Mouse (Mus musculus) adrenal gland, postnatal 14 days (tissue): ENCODE results near the gene Tigar. TPM values are rescaled to one million over a fixed set of nuclear protein-coding genes. Genes with fewer than 3 reads are reported as not detected.
A peak's percentile ranks its signal among the peaks of the same experiment; 100 is the strongest.

Source experiments
- DNase-seq: peaks from one replicate; pipeline ENCODE4 v3.0.0; 2021; ENCODE audit warnings: mixed read lengths
- total RNA-seq: library from RNA; stranded (reverse); gene quantifications from 2 replicates; pipeline ENCODE4 v1.2.3, GENCODE M21; 2021

Gene Tigar
- total RNA-seq, 1 experiment from 2014 or later: 18.3 TPM

GRCm38 (mm10) chr6:127081820-127082219 is 27.5 kb downstream of the Tigar start:
- no peak for DNase-seq

- peak; percentile 76 for DNase-seq
These were observed 29.3 kb downstream of the Tigar start for GRCm38 (mm10) chr6:127079867-127080731.

DNA sequence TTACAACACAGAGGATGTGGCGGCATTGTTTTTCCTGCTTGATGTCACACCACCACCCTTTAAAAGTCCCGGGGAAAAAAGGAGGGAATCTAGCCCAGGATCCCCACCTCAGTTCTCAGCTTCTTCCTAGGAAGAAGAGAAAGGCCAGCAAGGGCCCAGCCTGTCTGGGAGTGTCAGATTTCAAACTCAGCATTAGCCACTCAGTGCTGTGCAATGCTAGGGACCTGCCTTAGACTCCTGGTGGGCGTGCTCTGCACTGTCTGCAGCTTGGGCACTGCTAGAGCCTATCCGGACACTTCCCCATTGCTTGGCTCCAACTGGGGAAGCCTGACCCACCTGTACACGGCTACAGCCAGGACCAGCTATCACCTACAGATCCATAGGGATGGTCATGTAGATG is 36.5 kb downstream of the Tigar start, which contains the start of gene Fgf23:
TSS of gene Fgf23 (plus strand) at position 86 of the 400 bp plus-strand sequence.
- DNase-seq: peak; percentile 22

DNA sequence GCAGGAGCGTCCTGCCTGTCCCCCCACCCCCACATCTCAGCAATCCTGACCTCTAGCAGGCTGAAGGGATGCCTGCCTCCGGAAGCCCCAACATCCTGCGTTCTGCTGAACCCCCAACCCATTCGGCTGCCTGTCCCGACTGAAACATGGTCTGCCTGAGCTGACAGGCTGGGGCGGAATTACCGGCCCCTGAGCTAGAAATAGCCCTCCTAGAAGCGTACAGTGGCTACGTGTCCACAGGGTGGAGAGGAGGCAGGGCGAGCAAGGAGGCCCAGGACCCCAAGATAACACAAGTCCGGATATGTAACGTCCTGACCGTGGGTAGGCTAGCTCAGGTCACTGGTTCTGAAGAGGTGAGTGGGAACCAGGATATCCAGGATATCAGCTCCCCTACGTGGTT is 44.5 kb downstream of the Tigar start:
- DNase-seq: peak; percentile 8

DNA sequence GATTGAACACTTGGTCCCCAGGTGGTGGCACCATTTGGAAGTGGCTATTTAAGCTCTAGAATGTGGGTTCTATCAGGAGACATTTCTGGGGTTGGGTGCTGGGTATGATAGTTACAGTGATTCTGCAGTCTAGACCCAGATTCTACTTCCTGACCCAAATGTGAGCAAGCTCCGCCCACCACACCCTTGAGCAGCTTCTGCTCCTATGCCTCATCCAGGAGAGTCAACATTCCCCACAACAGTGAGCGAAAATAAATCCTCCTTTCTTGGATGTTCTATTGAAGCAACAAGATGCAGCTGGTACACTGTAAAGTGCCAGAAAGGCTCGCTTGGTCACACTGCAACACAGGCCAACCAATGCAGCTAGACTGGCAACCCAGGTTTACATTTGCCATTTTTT is 45.4 kb downstream of the Tigar start:
- DNase-seq: no peak

GRCm38 (mm10) chr6:127059975-127060374 is 49.4 kb downstream of the Tigar start:
- DNase-seq: no peak

DNA sequence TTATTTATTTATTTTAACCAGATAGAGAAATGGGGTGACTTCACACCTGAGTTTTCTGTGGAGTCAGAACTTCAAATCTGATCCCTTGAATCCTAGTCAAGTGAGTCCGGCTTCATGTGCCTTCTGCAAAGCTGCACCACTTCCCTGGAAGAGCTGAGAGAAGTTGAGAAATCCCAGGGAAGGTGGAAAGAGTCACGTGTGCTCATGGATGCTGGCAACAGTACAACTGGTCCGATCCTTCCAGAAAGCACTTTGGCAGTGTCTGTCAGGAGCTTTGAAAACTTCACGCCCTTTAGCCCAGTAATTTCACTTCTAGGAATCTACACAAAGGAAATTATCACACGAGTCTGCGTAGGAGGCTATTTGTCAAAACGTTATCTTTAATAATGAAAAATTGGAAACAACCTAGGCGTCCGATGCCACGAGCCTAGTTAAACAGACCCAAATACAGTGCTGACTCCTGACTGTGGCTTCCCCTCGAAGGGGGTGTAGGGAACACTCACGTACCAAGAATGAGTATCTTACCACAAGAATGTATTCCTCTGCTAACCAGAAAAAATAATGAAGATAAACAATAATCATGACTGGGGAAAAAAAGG is 52.3 kb downstream of the Tigar start:
- DNase-seq: peak; percentile 22

DNA sequence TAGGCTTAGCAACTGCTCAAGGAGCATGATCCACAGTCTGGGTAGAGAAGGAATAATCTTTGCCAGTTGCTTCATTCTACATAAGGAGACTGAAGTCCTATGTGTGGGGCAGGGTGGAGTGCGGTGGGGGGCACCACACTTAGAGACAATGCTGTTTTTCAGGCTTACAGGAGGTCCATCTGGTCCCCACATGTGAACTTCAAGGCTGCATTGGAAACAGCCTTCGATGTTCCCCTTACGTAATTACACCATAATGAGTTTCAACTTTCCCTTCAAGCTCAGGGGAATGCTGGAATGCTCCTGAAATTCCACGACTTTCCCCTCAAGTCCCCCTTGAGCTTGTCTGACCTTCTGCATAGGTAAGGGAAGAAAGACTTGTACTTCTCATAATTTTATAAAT is 58.5 kb downstream of the Tigar start:
- no peak for DNase-seq

DNA sequence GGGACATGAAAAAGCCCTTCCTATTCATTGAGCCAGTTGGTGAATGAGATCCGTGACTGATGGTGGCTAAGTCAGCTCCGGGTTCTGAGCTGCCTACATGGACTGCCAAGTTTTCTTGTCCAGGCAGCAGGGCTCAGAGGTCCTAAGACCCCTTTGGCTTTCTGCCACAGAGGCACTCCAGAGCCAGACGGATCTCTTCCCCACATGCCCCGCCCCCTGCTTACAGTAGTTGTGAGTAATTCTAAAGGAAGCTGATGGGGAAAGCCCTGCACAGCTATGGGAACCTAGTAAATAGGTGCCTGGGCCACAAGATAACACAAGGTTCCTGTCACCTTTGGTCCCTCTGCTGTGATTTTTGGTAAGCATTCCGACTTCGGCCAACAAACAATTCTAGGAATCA is 64.4 kb downstream of the Tigar start:
- DNase-seq: no peak

Other genes with a start within 250 kb of the Tigar start
- gene Dyrk4, start 187.7 kb downstream of the Tigar start, total RNA-seq: 0.26 and 0.34 TPM in 2 replicates
- gene Rad51ap1, start 170.0 kb downstream of the Tigar start, total RNA-seq: 8.3 and 10.4 TPM in 2 replicates
- 19.0 and 22.3 TPM in 2 replicates for gene D6Wsu163e, start 169.6 kb downstream of the Tigar start, total RNA-seq
- gene Fgf6, start 94.0 kb downstream of the Tigar start, total RNA-seq: not detected in 2 replicates
- gene Fgf23, start 36.7 kb downstream of the Tigar start, total RNA-seq: not detected in 2 replicates
- gene Ccnd2, start 42.6 kb upstream of the Tigar start, total RNA-seq: 206 and 209 TPM in 2 replicates